Mouse (Mus musculus) hindbrain, embryonic 12.5 days (tissue): Measurements from ENCODE around the gene Map10. TPM values are rescaled to one million over a fixed set of nuclear protein-coding genes. Genes with fewer than 3 reads are reported as not detected.

ENCODE experiments used
- polyA plus RNA-seq: library from polyadenylated mRNA; unstranded; fragments of >200 nt; fragmentation: Nextera tagmentation; extraction: Ambion mirVana; gene quantifications from 2 replicates; pipeline ENCODE4 v1.2.1, GENCODE M21; 2016

The Map10 gene
- polyA plus RNA-seq, 1 experiment from 2014 or later: 9.2 TPM

Other genes with a start within 250 kb of the Map10 start
- 36.4 and 37.5 TPM in 2 replicates for gene Sipa1l2, start 100.0 kb upstream of the Map10 start, polyA plus RNA-seq
- gene Ntpcr, start 60.1 kb downstream of the Map10 start, polyA plus RNA-seq: 19.8 and 24.1 TPM in 2 replicates
- gene Pcnx2, start 228.5 kb downstream of the Map10 start, polyA plus RNA-seq: 1.1 and 1.4 TPM in 2 replicates
- gene Map3k21, start 240.6 kb downstream of the Map10 start, polyA plus RNA-seq: 0.08 and 0.31 TPM in 2 replicates